Mouse (Mus musculus): Measurements from ENCODE around the gene Gm10959. TPM values are rescaled to one million over a fixed set of nuclear protein-coding genes. Genes with fewer than 3 reads are reported as not detected.
A peak's percentile ranks its signal among the peaks of the same experiment; 100 is the strongest.
"Not testable (repeated sequence)": the region's sequence is repeated elsewhere in the genome, so short reads cannot be mapped to it uniquely, and the experiment has no call there.

The Gm10959 gene
- polyA plus RNA-seq (2015; fragmentation: Nextera tagmentation; extraction: Ambion mirVana): not detected in 2 replicates

- H3K9me3 ChIP-seq (replicated peaks): no peaks in the 10 kb centered on the region
- H3K36me3 ChIP-seq: no peaks in the 10 kb centered on the region
- H3K4me3 ChIP-seq (replicated peaks): no peak within 1 kb of the TSS
- no peak for ATAC-seq (replicated peaks; ENCODE audit: low FRiP score)
- H3K27me3 ChIP-seq: no peaks in the 10 kb centered on the region
- H3K9ac ChIP-seq: no peak within 1 kb of the TSS
- no peak within 1 kb of the TSS for H3K4me2 ChIP-seq
- no peak within 1 kb of the TSS for H3K27ac ChIP-seq
- H3K4me1 ChIP-seq: peaks cover 13% of the 10 kb centered on the region
- WGBS: 51% methylated on average over 8 of the region's 8 CpGs
Observed at GRCm38 (mm10) chr3:122919260-122919659, at the start of gene Gm10959. Gm10959 (minus strand) TSS chr3:122919360.

GRCm38 (mm10) chr3:122968391-122968790, 49.2 kb upstream of the Gm10959 start:
- H3K4me1 ChIP-seq: 0 out of 2 replicates have a peak, but pooled peaks cover 5% of the 10 kb centered on the region
- no peak overlapping the region for H3K9ac ChIP-seq
- H3K36me3 ChIP-seq: peaks cover 22% of the 10 kb centered on the region
- no peak overlapping the region for H3K4me2 ChIP-seq
- no peak overlapping the region for H3K27ac ChIP-seq
- H3K4me3 ChIP-seq (replicated peaks): no peak overlapping the region
- H3K9me3 ChIP-seq (replicated peaks): no peaks in the 10 kb centered on the region
- 92% methylated on average over 9 of the region's 9 CpGs for WGBS
- ATAC-seq (replicated peaks; ENCODE audit: low FRiP score): no peak
- H3K27me3 ChIP-seq: no peaks in the 10 kb centered on the region

GRCm38 (mm10) chr3:122964301-122964700, 45.1 kb upstream of the Gm10959 start:
- Histone ChIP-seq H3K4me2 (no peak overlapping the region), H3K27me3 (no peaks in the 10 kb centered on the region)

GRCm38 (mm10) chr3:122950129-122950528, 31.0 kb upstream of the Gm10959 start:
- Histone ChIP-seq H3K4me2 (no peak overlapping the region), H3K9me3 (replicated peaks) (no peaks in the 10 kb centered on the region), H3K27me3 (no peaks in the 10 kb centered on the region), H3K36me3 (peaks cover 39% of the 10 kb centered on the region), H3K9ac (no peak overlapping the region), H3K4me1 (no peaks in the 10 kb centered on the region), H3K4me3 (replicated peaks) (no peak overlapping the region), H3K27ac (no peak overlapping the region)
- WGBS: 95% methylated on average over 2 of the region's 2 CpGs
- ATAC-seq (replicated peaks; ENCODE audit: low FRiP score): no peak

More at GRCm38 (mm10) chr3:122964301-122964700, 45.1 kb upstream of the Gm10959 start:
- H3K27ac ChIP-seq: no peak overlapping the region
- no peak overlapping the region for H3K9ac ChIP-seq
- H3K36me3 ChIP-seq: peaks cover 48% of the 10 kb centered on the region
- H3K4me1 ChIP-seq: no peaks in the 10 kb centered on the region
- no peak for ATAC-seq (replicated peaks; ENCODE audit: low FRiP score)
- no peak overlapping the region for H3K4me3 ChIP-seq (replicated peaks)
- WGBS: 90% methylated on average over 5 of the region's 5 CpGs
- H3K9me3 ChIP-seq (replicated peaks): no peaks in the 10 kb centered on the region

GRCm38 (mm10) chr3:122943387-122943890, 24.3 kb upstream of the Gm10959 start:
- WGBS: 73% methylated on average over 6 of the region's 6 CpGs
- no peak for ATAC-seq (replicated peaks; ENCODE audit: low FRiP score)
- Histone ChIP-seq H3K4me3 (replicated peaks) (no peak overlapping the region), H3K4me1 (no peaks in the 10 kb centered on the region), H3K36me3 (peaks cover 9% of the 10 kb centered on the region; the same call in 1 of the 2 replicates), H3K9me3 (replicated peaks) (no peaks in the 10 kb centered on the region), H3K27me3 (no peaks in the 10 kb centered on the region), H3K4me2 (no peak overlapping the region), H3K27ac (no peak overlapping the region), H3K9ac (no peak overlapping the region)

- Histone ChIP-seq H3K4me1 (no peaks in the 10 kb centered on the region), H3K9ac (no peak overlapping the region), H3K36me3 (peaks cover 19% of the 10 kb centered on the region), H3K27ac (no peak overlapping the region), H3K27me3 (no peaks in the 10 kb centered on the region), H3K4me3 (replicated peaks) (no peak overlapping the region), H3K9me3 (replicated peaks) (no peaks in the 10 kb centered on the region), H3K4me2 (no peak overlapping the region)
- no peak for ATAC-seq (replicated peaks; ENCODE audit: low FRiP score)
- 80% methylated on average over 2 of the region's 2 CpGs for WGBS
Observed at GRCm38 (mm10) chr3:122939215-122939614, 20.1 kb upstream of the Gm10959 start.

GRCm38 (mm10) chr3:122937176-122937575, 18.0 kb upstream of the Gm10959 start:
- not testable (repeated sequence) for H3K4me3 ChIP-seq (replicated peaks); H3K27me3 ChIP-seq; ATAC-seq (replicated peaks; ENCODE audit: low FRiP score); H3K9me3 ChIP-seq (replicated peaks); H3K4me1 ChIP-seq; H3K9ac ChIP-seq; H3K27ac ChIP-seq; H3K4me2 ChIP-seq
- WGBS: 87% methylated on average over 13 of the region's 13 CpGs
- H3K36me3 ChIP-seq: peaks cover 24% of the 10 kb centered on the region

GRCm38 (mm10) chr3:122932466-122932865, 13.3 kb upstream of the Gm10959 start:
- Histone ChIP-seq H3K27me3 (no peaks in the 10 kb centered on the region), H3K9ac (no peak overlapping the region), H3K36me3 (peaks cover 38% of the 10 kb centered on the region), H3K27ac (no peak overlapping the region), H3K4me1 (no peaks in the 10 kb centered on the region), H3K9me3 (replicated peaks) (no peaks in the 10 kb centered on the region), H3K4me2 (no peak overlapping the region), H3K4me3 (replicated peaks) (no peak overlapping the region)
- no peak for ATAC-seq (replicated peaks; ENCODE audit: low FRiP score)
- WGBS: 88% methylated on average over 1 of the region's 1 CpGs

- WGBS: 92% methylated on average over 6 of the region's 6 CpGs
- no peak overlapping the region for H3K4me3 ChIP-seq (replicated peaks)
- no peak overlapping the region for H3K27ac ChIP-seq
- H3K4me2 ChIP-seq: no peak overlapping the region
- peaks cover 8% of the 10 kb centered on the region; the same call in 1 of the 2 replicates for H3K4me1 ChIP-seq
- no peak for ATAC-seq (replicated peaks; ENCODE audit: low FRiP score)
- peaks cover 40% of the 10 kb centered on the region; the same call in 1 of the 2 replicates for H3K36me3 ChIP-seq
- no peaks in the 10 kb centered on the region for H3K9me3 ChIP-seq (replicated peaks)
- no peak overlapping the region for H3K9ac ChIP-seq
- H3K27me3 ChIP-seq: no peaks in the 10 kb centered on the region
Observed at GRCm38 (mm10) chr3:122929723-122930122, 10.6 kb upstream of the Gm10959 start.

- Histone ChIP-seq H3K27ac (peak within 1 kb of the TSS; percentile 87), H3K9me3 (replicated peaks) (no peaks in the 10 kb centered on the region), H3K4me3 (replicated peaks) (peak within 1 kb of the TSS; percentile 64), H3K4me2 (peak within 1 kb of the TSS; percentile 69), H3K4me1 (peaks cover 21% of the 10 kb centered on the region), H3K27me3 (no peaks in the 10 kb centered on the region), H3K9ac (peak within 1 kb of the TSS; percentile 62), H3K36me3 (peaks cover 14% of the 10 kb centered on the region; the same call in 1 of the 2 replicates)
- under 1% methylated on average over 67 of the region's 68 CpGs for WGBS
- ATAC-seq (replicated peaks; ENCODE audit: low FRiP score): peak; percentile 99
Observed at GRCm38 (mm10) chr3:122924009-122924914, 5.1 kb upstream of the Gm10959 start, which contains the start of gene 1810037I17Rik. 1810037I17Rik (plus strand) TSS chr3:122924203.

GRCm38 (mm10) chr3:122923147-122923546, 4.0 kb upstream of the Gm10959 start:
- no peak for ATAC-seq (replicated peaks; ENCODE audit: low FRiP score)

More at GRCm38 (mm10) chr3:122923147-122923546, 4.0 kb upstream of the Gm10959 start:
- H3K27me3 ChIP-seq: no peaks in the 10 kb centered on the region
- peaks cover 21% of the 10 kb centered on the region for H3K4me1 ChIP-seq
- H3K27ac ChIP-seq: peak overlapping the region; percentile 3; the same call in 1 of the 2 replicates
- WGBS: 71% methylated on average over 7 of the region's 7 CpGs
- H3K9ac ChIP-seq: no peak overlapping the region
- peak overlapping the region; percentile 69 for H3K4me2 ChIP-seq
- peaks cover 14% of the 10 kb centered on the region; the same call in 1 of the 2 replicates for H3K36me3 ChIP-seq
- H3K4me3 ChIP-seq (replicated peaks): peak overlapping the region; percentile 64
- H3K9me3 ChIP-seq (replicated peaks): no peaks in the 10 kb centered on the region
